Mouse (Mus musculus): ENCODE results near the gene Atf6. TPM values are rescaled to one million over a fixed set of nuclear protein-coding genes. Genes with fewer than 3 reads are reported as not detected.

Gene Atf6
- total and polyA plus RNA-seq, 2 experiments from 2014 or later: 6.1 to 15.7 TPM

- Histone ChIP-seq H3K4me1 (ENCODE audit: insufficient read depth, low read length) (no peaks in the 10 kb centered on the region), H3K4me3 (ENCODE audit: low read length) (no peak overlapping the region), H3K9me3 (ENCODE audit: low read length) (no peaks in the 10 kb centered on the region), H3K4me2 (ENCODE audit: low read depth, low read length) (no peak overlapping the region), H3K27ac (no peak overlapping the region), H3K36me3 (ENCODE audit: insufficient read depth, low read length) (no peaks in the 10 kb centered on the region), H3K27me3 (ENCODE audit: insufficient read depth, low read length) (no peaks in the 10 kb centered on the region), H3K9ac (replicated peaks; ENCODE audit: low read length) (no peak overlapping the region)
- no peak for DNase-seq (ENCODE audit: low spot score)
- ATAC-seq: no peak
- 83% methylated on average over 8 of the region's 8 CpGs for WGBS
- TF ChIP-seq CTCF (IDR thresholded peaks at IDR 0.05; ENCODE audit: low read depth): no peak
These were observed 166.0 kb downstream of the Atf6 start for GRCm38 (mm10) chr1:170701582-170701981.

- no peak overlapping the region for H3K27ac ChIP-seq
- H3K4me1 ChIP-seq (ENCODE audit: insufficient read depth, low read length): no peaks in the 10 kb centered on the region
- H3K4me3 ChIP-seq (ENCODE audit: low read length): no peak overlapping the region
- DNase-seq (ENCODE audit: low spot score) (no peak), ATAC-seq (no peak)
- no peak overlapping the region for H3K9ac ChIP-seq (replicated peaks; ENCODE audit: low read length)
- no peak for TF ChIP-seq CTCF (IDR thresholded peaks at IDR 0.05; ENCODE audit: low read depth)
- no peak overlapping the region for H3K4me2 ChIP-seq (ENCODE audit: low read depth, low read length)
- 60% methylated on average over 3 of the region's 3 CpGs for WGBS
- no peaks in the 10 kb centered on the region for H3K36me3 ChIP-seq (ENCODE audit: insufficient read depth, low read length)
- H3K27me3 ChIP-seq (ENCODE audit: insufficient read depth, low read length): no peaks in the 10 kb centered on the region
- no peaks in the 10 kb centered on the region for H3K9me3 ChIP-seq (ENCODE audit: low read length)
These were observed 166.4 kb downstream of the Atf6 start for GRCm38 (mm10) chr1:170701178-170701577.

- Histone ChIP-seq H3K4me2 (ENCODE audit: low read depth, low read length) (no peak overlapping the region), H3K27ac (no peak overlapping the region), H3K27me3 (ENCODE audit: insufficient read depth, low read length) (no peaks in the 10 kb centered on the region), H3K4me1 (ENCODE audit: insufficient read depth, low read length) (no peaks in the 10 kb centered on the region), H3K4me3 (ENCODE audit: low read length) (no peak overlapping the region), H3K9ac (replicated peaks; ENCODE audit: low read length) (no peak overlapping the region), H3K9me3 (ENCODE audit: low read length) (no peaks in the 10 kb centered on the region), H3K36me3 (ENCODE audit: insufficient read depth, low read length) (no peaks in the 10 kb centered on the region)
- ATAC-seq (no peak), DNase-seq (ENCODE audit: low spot score) (no peak)
- no peak for TF ChIP-seq CTCF (IDR thresholded peaks at IDR 0.05; ENCODE audit: low read depth)
- WGBS: 86% methylated on average over 3 of the region's 3 CpGs
These were observed 167.0 kb downstream of the Atf6 start for GRCm38 (mm10) chr1:170700496-170701027.

DNA sequence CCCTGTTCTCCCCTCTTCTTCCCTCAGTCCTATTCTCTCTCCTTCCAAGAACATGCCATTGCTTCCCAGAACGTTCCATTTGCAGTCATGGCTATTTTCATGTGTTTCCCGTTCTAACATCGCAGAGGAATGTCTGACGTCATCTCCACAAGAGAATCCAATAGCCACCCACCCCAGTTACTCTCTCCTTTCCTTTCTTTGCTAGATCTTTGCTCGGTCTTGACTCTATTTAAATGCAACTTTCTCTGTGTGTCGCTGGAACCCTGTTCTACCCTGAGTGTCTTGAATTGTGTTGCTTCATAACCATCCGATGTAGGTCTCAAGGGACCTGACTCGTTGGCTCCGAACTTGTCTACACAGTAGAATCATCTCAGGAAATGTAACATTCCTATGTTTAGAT is 168.0 kb downstream of the Atf6 start:
- Histone ChIP-seq H3K27me3 (ENCODE audit: insufficient read depth, low read length) (no peaks in the 10 kb centered on the region), H3K36me3 (ENCODE audit: insufficient read depth, low read length) (no peaks in the 10 kb centered on the region), H3K27ac (no peak overlapping the region), H3K4me1 (ENCODE audit: insufficient read depth, low read length) (no peaks in the 10 kb centered on the region), H3K9me3 (ENCODE audit: low read length) (no peaks in the 10 kb centered on the region), H3K9ac (replicated peaks; ENCODE audit: low read length) (no peak overlapping the region), H3K4me3 (ENCODE audit: low read length) (no peak overlapping the region), H3K4me2 (ENCODE audit: low read depth, low read length) (no peak overlapping the region)
- ATAC-seq (no peak), DNase-seq (ENCODE audit: low spot score) (no peak)
- TF ChIP-seq CTCF (IDR thresholded peaks at IDR 0.05; ENCODE audit: low read depth): no peak
- WGBS: 85% methylated on average over 9 of the region's 9 CpGs

DNA sequence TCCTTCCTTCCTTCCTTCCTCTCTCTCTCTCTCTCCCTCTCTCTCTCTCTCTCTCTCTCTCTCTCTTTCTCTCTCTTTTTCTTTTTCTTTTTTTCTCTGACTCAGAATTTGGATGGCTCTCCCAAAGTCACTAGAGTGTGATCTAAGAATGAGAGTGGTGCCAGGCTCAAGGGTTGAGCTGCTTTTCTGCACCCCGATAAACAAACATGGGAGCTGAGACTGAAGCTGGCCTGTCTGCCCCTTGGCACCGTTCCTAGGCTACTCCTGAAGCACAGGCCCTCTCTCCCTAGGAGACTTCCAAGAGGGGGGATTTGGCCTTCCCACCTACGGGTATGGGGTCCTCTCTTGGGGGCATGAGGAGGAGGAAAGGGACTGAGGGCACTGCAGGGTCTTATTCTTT is 168.8 kb downstream of the Atf6 start:
- Histone ChIP-seq H3K9ac (replicated peaks; ENCODE audit: low read length) (no peak overlapping the region), H3K27ac (no peak overlapping the region), H3K4me3 (ENCODE audit: low read length) (no peak overlapping the region), H3K4me1 (ENCODE audit: insufficient read depth, low read length) (no peaks in the 10 kb centered on the region), H3K9me3 (ENCODE audit: low read length) (no peaks in the 10 kb centered on the region), H3K27me3 (ENCODE audit: insufficient read depth, low read length) (no peaks in the 10 kb centered on the region), H3K36me3 (ENCODE audit: insufficient read depth, low read length) (no peaks in the 10 kb centered on the region), H3K4me2 (ENCODE audit: low read depth, low read length) (no peak overlapping the region)
- ATAC-seq: no peak
- no peak for TF ChIP-seq CTCF (IDR thresholded peaks at IDR 0.05; ENCODE audit: low read depth)
- DNase-seq (ENCODE audit: low spot score): no peak
- 64% methylated on average over 3 of the region's 3 CpGs for WGBS

DNA sequence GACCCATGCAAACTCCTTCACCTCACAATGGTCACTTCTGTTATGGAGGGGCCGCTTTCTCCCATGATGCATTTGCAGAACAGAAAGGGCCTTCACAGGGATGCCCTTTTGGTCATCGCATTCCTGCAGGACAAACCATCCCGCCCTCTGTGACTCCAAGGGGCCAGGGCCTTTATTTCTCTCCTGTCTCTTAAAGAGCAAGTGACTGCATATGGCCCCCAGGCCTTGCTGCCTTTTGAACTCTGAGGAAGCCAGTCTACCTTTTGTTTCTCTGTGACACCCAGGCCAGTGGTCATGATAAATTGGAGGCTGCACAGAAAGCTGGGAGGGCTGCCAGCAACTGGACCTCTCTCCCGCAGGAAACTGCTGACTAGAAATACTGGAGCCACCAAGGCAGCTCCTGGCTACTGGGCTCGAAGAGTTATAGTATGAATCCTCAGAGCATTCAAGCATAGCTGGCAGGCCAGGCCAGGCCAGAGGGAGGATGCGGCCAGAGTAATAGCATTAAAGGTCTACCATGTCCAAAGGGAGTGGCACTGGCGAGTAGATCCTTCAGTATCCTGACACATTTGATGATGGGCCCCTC is 169.7 kb downstream of the Atf6 start:
- 68% methylated on average over 7 of the region's 7 CpGs for WGBS
- Histone ChIP-seq H3K9ac (replicated peaks; ENCODE audit: low read length) (no peak overlapping the region), H3K4me3 (ENCODE audit: low read length) (no peak overlapping the region), H3K4me2 (ENCODE audit: low read depth, low read length) (no peak overlapping the region), H3K27me3 (ENCODE audit: insufficient read depth, low read length) (no peaks in the 10 kb centered on the region), H3K4me1 (ENCODE audit: insufficient read depth, low read length) (no peaks in the 10 kb centered on the region), H3K27ac (no peak overlapping the region), H3K9me3 (ENCODE audit: low read length) (no peaks in the 10 kb centered on the region), H3K36me3 (ENCODE audit: insufficient read depth, low read length) (no peaks in the 10 kb centered on the region)
- no peak for TF ChIP-seq CTCF (IDR thresholded peaks at IDR 0.05; ENCODE audit: low read depth)
- ATAC-seq: no peak
- no peak for DNase-seq (ENCODE audit: low spot score)

- no peak overlapping the region for H3K4me2 ChIP-seq (ENCODE audit: low read depth, low read length)
- H3K4me1 ChIP-seq (ENCODE audit: insufficient read depth, low read length): no peaks in the 10 kb centered on the region
- H3K9me3 ChIP-seq (ENCODE audit: low read length): no peaks in the 10 kb centered on the region
- H3K27ac ChIP-seq: no peak overlapping the region
- DNase-seq (ENCODE audit: low spot score): no peak
- no peak overlapping the region for H3K4me3 ChIP-seq (ENCODE audit: low read length)
- no peak for TF ChIP-seq CTCF (IDR thresholded peaks at IDR 0.05; ENCODE audit: low read depth)
- no peak for ATAC-seq
- WGBS: 95% methylated on average over 8 of the region's 8 CpGs
- no peaks in the 10 kb centered on the region for H3K36me3 ChIP-seq (ENCODE audit: insufficient read depth, low read length)
- H3K9ac ChIP-seq (replicated peaks; ENCODE audit: low read length): no peak overlapping the region
- H3K27me3 ChIP-seq (ENCODE audit: insufficient read depth, low read length): no peaks in the 10 kb centered on the region
These were observed 170.6 kb downstream of the Atf6 start for GRCm38 (mm10) chr1:170696996-170697395.
